Mouse (Mus musculus) kidney, adult 2 months (tissue): Measurements from ENCODE around the gene Slc16a6. TPM values are rescaled to one million over a fixed set of nuclear protein-coding genes. Genes with fewer than 3 reads are reported as not detected.
"Not testable (repeated sequence)": the region's sequence is repeated elsewhere in the genome, so short reads cannot be mapped to it uniquely, and the experiment has no call there.

ENCODE experiments used
- DNase-seq: peaks from one replicate; pipeline ENCODE4 v3.0.0; 2021
- H3K27ac ChIP-seq: fragments of 200-500 bp; 2 replicates; pipeline ENCODE4 v1.5.1; 2012; ENCODE audit warnings: low read depth, low read length, control low read depth, inconsistent platforms; ENCODE audit not compliant: insufficient read depth
- H3K27me3 ChIP-seq: fragments of 200-500 bp; replicated peaks from 2 replicates; pipeline ENCODE4 v1.6.1; 2012; ENCODE audit warnings: mild to moderate bottlenecking, moderate library complexity, low read length, inconsistent platforms; ENCODE audit not compliant: control insufficient read depth, insufficient read depth
- H3K36me3 ChIP-seq: fragments of 200-500 bp; 2 replicates; pipeline ENCODE4 v1.6.1; 2012; ENCODE audit warnings: mild to moderate bottlenecking, moderate library complexity, low read length, inconsistent platforms; ENCODE audit not compliant: control insufficient read depth, insufficient read depth
- H3K4me1 ChIP-seq: fragments of 200-500 bp; 2 replicates; pipeline ENCODE4 v1.6.1; 2011; ENCODE audit warnings: low read length; ENCODE audit not compliant: control insufficient read depth, insufficient read depth
- H3K4me3 ChIP-seq: fragments of 200-500 bp; 2 replicates; pipeline ENCODE4 v1.5.1; 2011; ENCODE audit warnings: mild to moderate bottlenecking, low read depth, low read length, control low read depth; ENCODE audit not compliant: insufficient read depth
- CTCF ChIP-seq: fragments of 200-500 bp; conservative IDR thresholded peaks from 2 replicates; pipeline ENCODE4 v1.5.1; 2011; ENCODE audit warnings: low read depth, mild to moderate bottlenecking, control low read depth, low read length, moderate library complexity, mixed read lengths; ENCODE audit not compliant: insufficient read depth, insufficient read length
- POLR2A ChIP-seq: fragments of 200-500 bp; IDR thresholded peaks from one replicate; pipeline ENCODE4 v1.6.1; 2011; ENCODE audit warnings: low read depth, low read length, control low read depth
- WGBS: fragments of 180-500 bp; shearing (Covaris S2); methylation state at CpG from one replicate; pipeline ENCODE4 v1.1.7; 2018; 5-methylcytosine and 5-hydroxymethylcytosine counted together
- polyA plus RNA-seq: library from polyadenylated mRNA; depleted of rRNA; stranded (reverse); fragments of >200 nt; gene quantifications from 2 replicates; pipeline ENCODE4 v1.2.3, GENCODE M21; 2012

The Slc16a6 gene
- polyA plus RNA-seq, 1 experiment: 2.8 TPM

DNA sequence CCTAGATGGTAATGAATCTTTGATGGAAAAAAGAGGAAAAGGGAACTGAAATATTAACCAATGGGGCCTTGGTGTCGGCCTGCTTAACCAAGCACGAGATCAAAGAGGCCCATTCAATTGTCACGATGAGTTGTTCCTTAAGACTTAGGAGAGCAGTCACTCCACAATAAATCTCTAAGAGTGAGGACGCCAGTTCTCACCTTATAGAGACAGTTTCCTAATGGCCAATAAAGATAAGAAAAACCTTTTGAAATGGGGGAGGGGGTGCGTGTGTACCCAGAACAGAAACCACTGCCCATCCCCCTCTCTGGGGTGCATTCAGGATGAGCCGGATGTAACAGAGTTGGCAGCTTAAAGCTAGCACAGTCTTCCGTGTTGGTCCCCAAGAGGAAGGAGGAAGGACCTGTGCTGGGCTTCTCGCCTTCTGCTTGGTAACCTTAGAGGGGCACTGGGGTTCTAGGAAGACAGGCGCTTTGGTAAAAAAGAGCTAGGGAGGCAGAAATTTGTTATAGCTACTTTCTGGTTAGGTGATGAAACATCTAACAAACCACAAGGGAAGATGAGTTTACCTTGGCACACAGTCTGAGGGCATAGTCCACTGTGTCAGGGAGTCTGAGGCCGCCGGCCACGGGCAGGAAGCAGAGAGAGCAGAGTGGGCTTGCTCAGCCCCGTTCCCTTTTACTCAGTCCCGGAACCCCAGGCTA, 22.5 kb upstream of the Slc16a6 start:
- no peak overlapping the region for H3K4me3 ChIP-seq
- TF ChIP-seq POLR2A: no peak
- no peak for TF ChIP-seq CTCF
- H3K27ac ChIP-seq: peak overlapping the region; percentile 10; the same call in 1 of the 2 replicates
- H3K27me3 ChIP-seq: no peaks in the 10 kb centered on the region
- H3K4me1 ChIP-seq: peaks cover 15% of the 10 kb centered on the region
- no peaks in the 10 kb centered on the region for H3K36me3 ChIP-seq
- 24% methylated on average over 14 of the region's 14 CpGs for WGBS
- peak; percentile 77 for DNase-seq

DNA sequence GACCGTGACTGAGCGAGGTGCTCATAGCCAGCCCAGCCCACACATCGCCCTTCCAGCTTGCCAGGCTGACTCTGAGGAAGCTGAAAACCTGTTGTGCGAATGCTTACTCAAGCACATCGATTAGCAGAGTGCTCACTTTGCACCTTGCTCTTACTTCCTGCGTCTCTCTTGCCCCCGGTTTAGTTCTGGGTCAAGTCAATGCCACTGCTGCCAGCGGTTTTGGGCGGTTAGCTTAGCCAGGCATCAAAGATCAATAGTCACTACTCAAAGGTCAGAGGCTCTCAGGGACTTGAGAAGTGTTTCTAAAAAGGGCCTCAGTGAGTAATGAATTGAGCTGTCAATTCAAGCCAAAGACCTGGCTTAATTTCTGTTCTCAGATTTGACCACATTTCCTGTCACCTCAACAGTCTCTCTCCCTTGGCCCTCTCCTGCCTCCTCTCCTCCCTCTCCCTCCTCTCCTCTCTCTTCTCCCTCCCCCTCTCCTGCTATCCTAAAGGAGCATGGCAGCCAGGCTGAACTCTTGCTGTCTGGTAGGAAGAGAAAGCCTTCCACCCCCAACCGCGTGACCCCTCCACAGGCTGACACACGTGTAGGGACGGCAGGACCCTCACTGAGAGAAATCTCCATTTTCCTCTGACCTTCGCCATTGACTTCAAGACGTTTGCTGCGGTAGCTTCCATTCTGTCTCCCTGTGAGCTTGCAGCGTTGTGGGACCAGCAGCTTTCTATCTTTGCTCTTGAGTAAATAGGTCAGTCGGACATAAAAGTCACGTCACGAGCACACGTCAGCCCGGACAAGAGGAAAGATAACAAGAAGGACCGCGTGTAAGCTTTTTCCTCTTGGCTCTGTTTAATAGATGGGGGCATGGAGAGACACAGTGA, 21.7 kb upstream of the Slc16a6 start:
- Histone ChIP-seq H3K36me3 (no peaks in the 10 kb centered on the region), H3K4me1 (peaks cover 15% of the 10 kb centered on the region), H3K27ac (peak overlapping the region; percentile 25; the same call in 1 of the 2 replicates), H3K4me3 (no peak overlapping the region), H3K27me3 (no peaks in the 10 kb centered on the region)
- WGBS: 28% methylated on average over 24 of the region's 24 CpGs
- TF ChIP-seq CTCF (no peak), POLR2A (no peak)
- DNase-seq: peak; percentile 93

DNA sequence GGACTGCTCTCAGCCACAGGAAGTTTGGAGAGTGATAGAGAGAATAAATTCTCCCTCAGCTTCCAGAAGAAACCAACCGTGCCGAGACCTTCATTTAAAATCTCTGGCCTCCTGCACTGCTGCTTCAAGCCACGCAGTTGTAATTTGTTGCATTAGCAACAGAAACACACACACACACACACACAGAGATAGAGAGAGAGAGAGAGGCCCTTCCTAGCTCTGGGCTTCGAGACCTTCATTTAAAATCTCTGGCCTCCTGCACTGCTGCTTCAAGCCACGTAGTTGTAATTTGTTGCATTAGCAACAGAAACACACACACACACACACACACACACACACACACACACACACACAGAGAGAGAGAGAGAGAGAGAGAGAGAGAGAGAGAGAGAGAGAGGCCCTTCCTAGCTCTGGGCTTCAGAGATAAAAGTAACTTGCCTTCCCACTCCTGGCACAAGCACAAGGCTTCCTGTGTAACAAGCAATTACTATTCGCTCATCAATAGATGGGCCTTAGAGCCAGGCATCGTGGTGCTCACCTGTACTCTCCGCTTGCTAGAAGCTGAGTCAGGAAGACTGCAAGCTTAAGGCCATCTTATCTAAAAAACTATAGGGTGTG, 19.6 kb upstream of the Slc16a6 start:
- peaks cover 11% of the 10 kb centered on the region for H3K4me1 ChIP-seq
- not testable (repeated sequence) for H3K36me3 ChIP-seq, H3K27ac ChIP-seq, DNase-seq, H3K27me3 ChIP-seq, H3K4me3 ChIP-seq
- WGBS: 72% methylated on average over 8 of the region's 8 CpGs

DNA sequence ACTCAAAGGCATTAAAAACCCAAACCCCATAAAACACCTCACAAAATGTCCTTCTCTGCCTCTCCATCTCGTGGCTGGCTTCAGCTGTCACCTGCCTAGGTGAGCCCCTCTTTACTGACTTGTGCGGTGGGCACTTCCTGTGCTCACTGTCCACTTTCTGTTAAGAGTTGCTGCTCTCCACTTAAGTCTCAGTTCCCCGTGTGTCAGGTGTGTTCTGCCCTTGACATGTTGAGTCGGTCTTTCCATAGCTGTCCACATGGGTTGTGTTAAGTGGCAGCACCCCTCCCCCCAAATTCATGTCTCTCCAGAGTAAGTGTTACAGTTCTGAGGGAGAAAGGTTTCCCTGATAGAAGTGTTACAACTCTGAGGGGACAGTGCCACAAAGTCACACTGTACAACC, 18.4 kb upstream of the Slc16a6 start:
- Histone ChIP-seq H3K27ac (no peak overlapping the region), H3K27me3 (no peaks in the 10 kb centered on the region), H3K36me3 (no peaks in the 10 kb centered on the region), H3K4me3 (no peak overlapping the region), H3K4me1 (peaks cover 11% of the 10 kb centered on the region)
- WGBS: 85% methylated on average over 4 of the region's 4 CpGs
- DNase-seq: no peak
- TF ChIP-seq POLR2A (no peak), CTCF (no peak)

DNA sequence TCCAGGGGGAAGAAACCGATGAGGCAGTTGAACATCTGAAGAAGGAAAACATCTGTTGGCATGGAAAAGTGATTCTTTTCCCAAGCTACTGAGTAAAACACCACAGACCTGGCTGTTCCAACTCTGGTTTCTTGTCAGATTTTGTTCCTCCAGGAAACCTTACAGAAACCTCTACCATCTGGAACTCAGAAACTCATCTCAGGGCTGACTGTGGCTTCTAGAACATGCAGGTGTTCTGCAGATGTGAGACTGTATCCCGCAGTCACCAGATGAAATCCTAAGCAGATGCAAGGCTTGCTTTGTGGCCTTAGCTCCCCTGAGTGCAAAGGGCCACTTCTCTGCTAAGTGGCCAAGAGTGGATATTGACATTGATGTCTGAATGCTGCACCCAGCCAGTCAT, 16.4 kb upstream of the Slc16a6 start:
- no peak overlapping the region for H3K27ac ChIP-seq
- H3K4me1 ChIP-seq: peaks cover 15% of the 10 kb centered on the region
- 82% methylated on average over 2 of the region's 2 CpGs for WGBS
- H3K4me3 ChIP-seq: no peak overlapping the region
- no peaks in the 10 kb centered on the region for H3K36me3 ChIP-seq
- no peak for TF ChIP-seq CTCF
- no peak for TF ChIP-seq POLR2A
- no peak for DNase-seq
- no peaks in the 10 kb centered on the region for H3K27me3 ChIP-seq

DNA sequence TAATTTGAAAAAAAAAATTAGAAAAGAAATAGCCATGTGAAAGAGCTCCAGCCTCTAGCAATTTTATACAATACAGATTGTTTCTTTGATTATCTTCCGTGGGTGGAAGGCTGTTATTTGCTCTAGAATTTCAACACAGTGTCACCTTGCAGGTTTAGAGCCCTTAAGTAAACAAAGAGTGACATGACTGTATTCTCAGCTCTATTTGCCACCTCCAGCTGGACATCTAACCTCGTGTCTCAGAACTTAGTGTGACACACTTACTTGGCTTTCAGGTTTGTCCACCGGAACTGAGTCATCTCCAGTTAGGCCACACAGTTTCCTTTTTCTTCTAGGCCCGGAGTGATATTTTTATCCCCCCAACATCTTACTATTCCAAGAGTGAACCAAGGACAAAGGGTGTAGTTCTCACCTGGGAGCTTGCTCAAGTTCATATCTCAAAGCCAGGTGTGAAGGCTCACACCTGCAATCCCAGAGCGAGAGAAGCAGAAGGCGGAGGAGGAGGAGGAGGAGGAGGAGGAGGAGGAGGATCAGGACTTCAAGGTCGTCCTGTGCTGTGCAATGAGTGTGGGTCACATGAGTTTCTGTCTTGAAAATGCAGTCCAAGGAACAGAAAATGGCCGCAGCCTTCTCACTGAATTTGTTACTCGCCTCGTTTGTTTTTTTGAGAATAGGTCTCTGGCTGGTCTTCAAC, 14.7 kb upstream of the Slc16a6 start:
- TF ChIP-seq POLR2A (no peak), CTCF (no peak)
- H3K36me3 ChIP-seq: no peaks in the 10 kb centered on the region
- WGBS: 76% methylated on average over 10 of the region's 10 CpGs
- no peak for DNase-seq
- H3K4me1 ChIP-seq: peaks cover 15% of the 10 kb centered on the region
- H3K27ac ChIP-seq: no peak overlapping the region
- no peaks in the 10 kb centered on the region for H3K27me3 ChIP-seq
- H3K4me3 ChIP-seq: no peak overlapping the region

DNA sequence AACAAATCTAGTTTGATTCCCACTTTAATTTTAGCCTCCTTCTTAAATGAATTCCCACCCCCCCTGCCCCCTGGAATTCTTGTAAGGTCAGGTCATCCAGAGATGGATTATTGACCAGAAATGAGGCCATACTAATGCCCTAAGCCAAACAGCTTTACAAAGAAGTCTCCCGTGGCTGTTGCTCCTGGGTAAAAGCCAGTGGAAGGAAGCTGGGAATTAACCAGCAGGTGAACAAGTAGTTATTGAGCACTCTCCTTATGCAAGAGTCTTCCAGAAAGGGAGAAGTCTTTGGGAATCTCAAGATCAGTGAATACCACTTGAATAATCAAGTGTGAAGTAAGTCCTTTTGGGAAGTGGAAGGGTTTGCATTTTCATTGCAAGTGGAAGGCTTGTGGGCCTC, 13.7 kb upstream of the Slc16a6 start:
- H3K4me1 ChIP-seq: peaks cover 15% of the 10 kb centered on the region
- H3K27me3 ChIP-seq: no peaks in the 10 kb centered on the region
- H3K27ac ChIP-seq: no peak overlapping the region
- TF ChIP-seq POLR2A (no peak), CTCF (no peak)
- 40% methylated on average over 1 of the region's 1 CpGs for WGBS
- DNase-seq: peak; percentile 66
- no peak overlapping the region for H3K4me3 ChIP-seq
- H3K36me3 ChIP-seq: no peaks in the 10 kb centered on the region
